Mouse (Mus musculus) ovary, adult 18-20 months (tissue): ENCODE results near the gene Gm28827.
"Not testable (repeated sequence)": the region's sequence is repeated elsewhere in the genome, so short reads cannot be mapped to it uniquely, and the experiment has no call there.

Experiments
- DNase-seq: peaks from one replicate; pipeline ENCODE4 v3.0.0; 2022; ENCODE audit warnings: low spot score, mixed read lengths

Gm28827 gene

DNA sequence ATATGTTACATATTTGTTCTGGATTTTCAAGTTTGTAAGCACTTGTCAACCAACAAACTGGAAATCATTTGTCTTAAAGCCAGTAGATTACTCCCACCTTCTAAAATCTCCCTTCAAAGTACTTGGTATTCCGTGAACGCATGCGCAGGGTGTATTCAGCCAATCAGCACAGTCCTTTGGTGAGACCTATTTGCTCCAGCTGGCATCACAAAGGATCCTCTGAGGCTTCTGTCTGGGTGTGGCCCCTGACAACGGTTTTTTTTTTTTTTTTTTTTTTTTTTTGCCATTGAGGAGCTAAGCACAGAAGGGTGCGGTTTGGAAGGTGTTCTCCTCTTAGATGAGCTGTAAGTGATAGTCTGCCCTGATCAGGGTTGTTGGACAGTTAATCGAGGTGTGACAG lies at the start of gene Gm28827:
Gene Gm28827, plus strand, starts transcription at position 301 of the 400 bp plus-strand sequence.
- DNase-seq = not testable (repeated sequence)
